Mouse (Mus musculus) mesoderm, embryonic 11.5 days (tissue): ENCODE measurements at regions not wholly inside any gene's neighbourhood (a gene's known extent, or its start where the extent isn't known, plus 50 kb on each side); places are given as distances from the start of the nearest gene placed in this dataset.

ENCODE experiments used
- DNase-seq: peaks from one replicate; pipeline ENCODE4 v3.0.0-alpha.2; 2012; ENCODE audit warnings: low read depth, low spot score

GRCm38 (mm10) chr3:78077822-78078221, 1208.5 kb downstream of the Rapgef2 start:
- no peak for DNase-seq

GRCm38 (mm10) chr3:78077275-78077674, 1209.0 kb downstream of the Rapgef2 start:
- DNase-seq, result no peak

GRCm38 (mm10) chr3:78073040-78073439, 1213.3 kb downstream of the Rapgef2 start:
- DNase-seq, result peak; percentile 15

GRCm38 (mm10) chr3:78067113-78067639, 1219.1 kb downstream of the Rapgef2 start:
- DNase-seq, result no peak

GRCm38 (mm10) chr3:78066336-78066735, 1220.0 kb downstream of the Rapgef2 start:
- DNase-seq, result no peak

GRCm38 (mm10) chr3:78062549-78062948, 1223.8 kb downstream of the Rapgef2 start:
- DNase-seq, result peak; percentile 14

- no peak for DNase-seq
Observed at GRCm38 (mm10) chr3:78059826-78060591, 1226.3 kb downstream of the Rapgef2 start.
